Mouse (Mus musculus): ENCODE results near the gene Spast. TPM values are rescaled to one million over a fixed set of nuclear protein-coding genes. Genes with fewer than 3 reads are reported as not detected.

Spast gene
- polyA plus RNA-seq, 1 experiment from 2014 or later, result 21.0 TPM

- Histone ChIP-seq H3K4me2 (replicated peaks; ENCODE audit: low read depth, low read length) (no peak overlapping the region; the same call in 1 of the 2 replicates), H3K4me1 (ENCODE audit: control insufficient read depth, insufficient read depth, low read length) (0 out of 2 replicates have a peak, but pooled peaks cover 4% of the 10 kb centered on the region), H3K4me3 (ENCODE audit: low read depth, low read length) (no peak overlapping the region), H3K9me3 (ENCODE audit: control insufficient read depth, low read depth, low read length) (no peaks in the 10 kb centered on the region), H3K36me3 (ENCODE audit: control insufficient read depth, insufficient read depth, low read length) (peaks cover 3% of the 10 kb centered on the region; the same call in 1 of the 2 replicates), H3K9ac (replicated peaks; ENCODE audit: low read depth, low read length) (no peak overlapping the region), H3K27ac (ENCODE audit: low read length) (no peak overlapping the region), H3K27me3 (ENCODE audit: control insufficient read depth, insufficient read depth, low read length) (no peaks in the 10 kb centered on the region)
- ATAC-seq (ENCODE audit: insufficient number of reproducible peaks, insufficient read depth, low FRiP score, low read depth), result no peak
- WGBS, result 78% methylated on average over 2 of the region's 2 CpGs
Measured at GRCm38 (mm10) chr17:74397173-74397572, 58.4 kb downstream of the Spast start.

GRCm38 (mm10) chr17:74402486-74403222, 63.9 kb downstream of the Spast start:
- H3K27ac ChIP-seq (ENCODE audit: low read length), result no peak overlapping the region
- peaks cover 26% of the 10 kb centered on the region for H3K36me3 ChIP-seq (ENCODE audit: control insufficient read depth, insufficient read depth, low read length)
- WGBS, result 92% methylated on average over 12 of the region's 12 CpGs
- H3K4me2 ChIP-seq (replicated peaks; ENCODE audit: low read depth, low read length), result no peak overlapping the region
- no peak for ATAC-seq (ENCODE audit: insufficient number of reproducible peaks, insufficient read depth, low FRiP score, low read depth)
- no peak overlapping the region for H3K4me3 ChIP-seq (ENCODE audit: low read depth, low read length)
- H3K9ac ChIP-seq (replicated peaks; ENCODE audit: low read depth, low read length), result no peak overlapping the region
- no peaks in the 10 kb centered on the region for H3K27me3 ChIP-seq (ENCODE audit: control insufficient read depth, insufficient read depth, low read length)
- H3K9me3 ChIP-seq (ENCODE audit: control insufficient read depth, low read depth, low read length), result no peaks in the 10 kb centered on the region
- no peaks in the 10 kb centered on the region for H3K4me1 ChIP-seq (ENCODE audit: control insufficient read depth, insufficient read depth, low read length)

DNA sequence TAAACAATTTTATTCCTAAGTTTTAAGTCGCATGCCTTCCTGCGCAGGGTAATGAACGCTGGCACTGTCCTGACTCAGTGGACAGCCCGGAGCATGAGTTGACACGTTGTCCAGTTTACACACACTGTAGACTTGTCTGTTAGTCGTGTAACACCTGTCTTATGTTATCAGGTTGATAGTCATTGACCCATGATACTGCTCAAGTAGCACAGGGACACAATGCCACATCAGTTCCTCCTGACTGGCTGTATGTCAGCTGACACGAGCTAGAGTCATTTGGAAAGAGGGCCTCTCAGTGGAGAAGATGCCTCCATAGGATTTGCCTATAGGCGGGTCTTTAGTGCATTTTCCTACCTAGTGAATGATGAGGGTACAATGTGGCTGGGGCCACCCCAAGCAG, 67.7 kb downstream of the Spast start:
- no peak overlapping the region for H3K4me2 ChIP-seq (replicated peaks; ENCODE audit: low read depth, low read length)
- no peaks in the 10 kb centered on the region for H3K4me1 ChIP-seq (ENCODE audit: control insufficient read depth, insufficient read depth, low read length)
- H3K27me3 ChIP-seq (ENCODE audit: control insufficient read depth, insufficient read depth, low read length), result no peaks in the 10 kb centered on the region
- H3K4me3 ChIP-seq (ENCODE audit: low read depth, low read length), result no peak overlapping the region
- H3K9me3 ChIP-seq (ENCODE audit: control insufficient read depth, low read depth, low read length), result no peaks in the 10 kb centered on the region
- no peak overlapping the region for H3K27ac ChIP-seq (ENCODE audit: low read length)
- H3K36me3 ChIP-seq (ENCODE audit: control insufficient read depth, insufficient read depth, low read length), result peaks cover 45% of the 10 kb centered on the region
- ATAC-seq (ENCODE audit: insufficient number of reproducible peaks, insufficient read depth, low FRiP score, low read depth), result no peak
- no peak overlapping the region for H3K9ac ChIP-seq (replicated peaks; ENCODE audit: low read depth, low read length)
- WGBS, result 85% methylated on average over 8 of the region's 8 CpGs

- no peaks in the 10 kb centered on the region for H3K9me3 ChIP-seq (ENCODE audit: control insufficient read depth, low read depth, low read length)
- no peak for ATAC-seq (ENCODE audit: insufficient number of reproducible peaks, insufficient read depth, low FRiP score, low read depth)
- no peak overlapping the region for H3K4me2 ChIP-seq (replicated peaks; ENCODE audit: low read depth, low read length)
- no peaks in the 10 kb centered on the region for H3K4me1 ChIP-seq (ENCODE audit: control insufficient read depth, insufficient read depth, low read length)
- 62% methylated on average over 4 of the region's 4 CpGs for WGBS
- H3K4me3 ChIP-seq (ENCODE audit: low read depth, low read length), result no peak overlapping the region
- peaks cover 55% of the 10 kb centered on the region for H3K36me3 ChIP-seq (ENCODE audit: control insufficient read depth, insufficient read depth, low read length)
- H3K27ac ChIP-seq (ENCODE audit: low read length), result no peak overlapping the region
- H3K27me3 ChIP-seq (ENCODE audit: control insufficient read depth, insufficient read depth, low read length), result no peaks in the 10 kb centered on the region
- H3K9ac ChIP-seq (replicated peaks; ENCODE audit: low read depth, low read length), result no peak overlapping the region
Measured at GRCm38 (mm10) chr17:74409722-74410121, 70.9 kb downstream of the Spast start.

GRCm38 (mm10) chr17:74413324-74413723, 74.5 kb downstream of the Spast start:
- H3K4me2 ChIP-seq (replicated peaks; ENCODE audit: low read depth, low read length), result no peak overlapping the region
- 86% methylated on average over 8 of the region's 8 CpGs for WGBS
- no peak for ATAC-seq (ENCODE audit: insufficient number of reproducible peaks, insufficient read depth, low FRiP score, low read depth)
- no peaks in the 10 kb centered on the region for H3K9me3 ChIP-seq (ENCODE audit: control insufficient read depth, low read depth, low read length)
- no peak overlapping the region for H3K4me3 ChIP-seq (ENCODE audit: low read depth, low read length)
- no peaks in the 10 kb centered on the region for H3K27me3 ChIP-seq (ENCODE audit: control insufficient read depth, insufficient read depth, low read length)
- no peak overlapping the region for H3K27ac ChIP-seq (ENCODE audit: low read length)
- no peak overlapping the region for H3K9ac ChIP-seq (replicated peaks; ENCODE audit: low read depth, low read length)
- no peaks in the 10 kb centered on the region for H3K4me1 ChIP-seq (ENCODE audit: control insufficient read depth, insufficient read depth, low read length)
- H3K36me3 ChIP-seq (ENCODE audit: control insufficient read depth, insufficient read depth, low read length), result peaks cover 63% of the 10 kb centered on the region

- 84% methylated on average over 1 of the region's 1 CpGs for WGBS
- H3K4me1 ChIP-seq (ENCODE audit: control insufficient read depth, insufficient read depth, low read length), result no peaks in the 10 kb centered on the region
- peaks cover 64% of the 10 kb centered on the region for H3K36me3 ChIP-seq (ENCODE audit: control insufficient read depth, insufficient read depth, low read length)
- no peak for ATAC-seq (ENCODE audit: insufficient number of reproducible peaks, insufficient read depth, low FRiP score, low read depth)
- H3K9me3 ChIP-seq (ENCODE audit: control insufficient read depth, low read depth, low read length), result no peaks in the 10 kb centered on the region
- H3K27me3 ChIP-seq (ENCODE audit: control insufficient read depth, insufficient read depth, low read length), result no peaks in the 10 kb centered on the region
- no peak overlapping the region for H3K27ac ChIP-seq (ENCODE audit: low read length)
- no peak overlapping the region for H3K4me2 ChIP-seq (replicated peaks; ENCODE audit: low read depth, low read length)
- H3K9ac ChIP-seq (replicated peaks; ENCODE audit: low read depth, low read length), result no peak overlapping the region
- H3K4me3 ChIP-seq (ENCODE audit: low read depth, low read length), result no peak overlapping the region
Measured at GRCm38 (mm10) chr17:74414671-74415070, 75.9 kb downstream of the Spast start.

DNA sequence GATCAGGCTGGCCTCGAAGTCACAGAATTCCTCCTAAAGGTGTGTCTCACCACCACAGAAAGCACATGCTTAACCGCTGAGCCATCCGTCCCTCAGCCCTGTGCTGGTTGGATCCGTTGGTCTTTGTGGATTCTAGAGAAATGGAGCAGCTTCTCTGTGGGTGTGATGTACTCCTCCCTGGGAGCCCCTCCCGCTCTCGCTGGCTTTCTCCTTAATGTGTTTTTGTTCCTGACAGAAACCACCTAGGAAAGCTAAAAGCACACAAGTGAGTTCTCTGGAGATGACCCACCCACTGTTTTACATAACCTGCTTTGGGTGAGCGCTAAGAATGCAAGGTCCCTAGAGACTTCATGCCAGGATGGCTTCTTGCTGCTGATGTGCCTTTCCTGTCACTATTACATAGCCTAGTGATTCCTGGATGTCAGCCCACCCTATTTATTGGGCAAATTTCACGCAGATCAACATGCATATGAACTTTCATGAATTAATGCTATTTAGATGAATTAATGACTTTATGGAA, 78.1 kb downstream of the Spast start:
- Histone ChIP-seq H3K36me3 (ENCODE audit: control insufficient read depth, insufficient read depth, low read length) (peaks cover 65% of the 10 kb centered on the region), H3K9ac (replicated peaks; ENCODE audit: low read depth, low read length) (no peak overlapping the region), H3K4me1 (ENCODE audit: control insufficient read depth, insufficient read depth, low read length) (no peaks in the 10 kb centered on the region), H3K4me3 (ENCODE audit: low read depth, low read length) (no peak overlapping the region), H3K27ac (ENCODE audit: low read length) (no peak overlapping the region), H3K4me2 (replicated peaks; ENCODE audit: low read depth, low read length) (no peak overlapping the region), H3K27me3 (ENCODE audit: control insufficient read depth, insufficient read depth, low read length) (no peaks in the 10 kb centered on the region), H3K9me3 (ENCODE audit: control insufficient read depth, low read depth, low read length) (no peaks in the 10 kb centered on the region)
- 93% methylated on average over 8 of the region's 8 CpGs for WGBS
- no peak for ATAC-seq (ENCODE audit: insufficient number of reproducible peaks, insufficient read depth, low FRiP score, low read depth)

DNA sequence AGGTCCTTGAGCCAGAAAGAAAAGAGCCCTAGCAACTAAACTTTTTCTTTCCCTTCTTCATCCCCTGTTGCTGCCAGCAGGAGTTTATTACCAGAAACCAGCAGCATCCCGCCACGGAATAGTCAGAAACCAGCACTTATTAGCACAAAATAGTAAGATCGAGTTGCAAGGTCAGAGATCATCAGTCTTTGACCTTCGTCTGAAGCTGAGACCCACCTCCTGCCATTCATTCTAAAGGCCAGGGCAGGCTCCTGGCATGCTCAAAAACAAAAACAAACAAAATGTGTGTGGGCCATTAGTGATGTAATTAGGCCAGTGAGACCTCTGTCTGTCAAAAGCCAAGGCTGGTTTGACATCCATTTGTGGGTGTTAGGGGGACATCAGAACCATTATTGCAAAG, 79.4 kb downstream of the Spast start:
- H3K9ac ChIP-seq (replicated peaks; ENCODE audit: low read depth, low read length), result no peak overlapping the region
- peaks cover 61% of the 10 kb centered on the region for H3K36me3 ChIP-seq (ENCODE audit: control insufficient read depth, insufficient read depth, low read length)
- H3K4me3 ChIP-seq (ENCODE audit: low read depth, low read length), result no peak overlapping the region
- no peaks in the 10 kb centered on the region for H3K4me1 ChIP-seq (ENCODE audit: control insufficient read depth, insufficient read depth, low read length)
- no peaks in the 10 kb centered on the region for H3K27me3 ChIP-seq (ENCODE audit: control insufficient read depth, insufficient read depth, low read length)
- no peak overlapping the region for H3K4me2 ChIP-seq (replicated peaks; ENCODE audit: low read depth, low read length)
- WGBS, result 42% methylated on average over 4 of the region's 4 CpGs
- no peaks in the 10 kb centered on the region for H3K9me3 ChIP-seq (ENCODE audit: control insufficient read depth, low read depth, low read length)
- no peak overlapping the region for H3K27ac ChIP-seq (ENCODE audit: low read length)
- ATAC-seq (ENCODE audit: insufficient number of reproducible peaks, insufficient read depth, low FRiP score, low read depth), result no peak

GRCm38 (mm10) chr17:74420656-74421055, 81.9 kb downstream of the Spast start:
- H3K4me2 ChIP-seq (replicated peaks; ENCODE audit: low read depth, low read length), result no peak overlapping the region
- no peak for ATAC-seq (ENCODE audit: insufficient number of reproducible peaks, insufficient read depth, low FRiP score, low read depth)
- no peaks in the 10 kb centered on the region for H3K4me1 ChIP-seq (ENCODE audit: control insufficient read depth, insufficient read depth, low read length)
- H3K36me3 ChIP-seq (ENCODE audit: control insufficient read depth, insufficient read depth, low read length), result peaks cover 50% of the 10 kb centered on the region
- no peak overlapping the region for H3K4me3 ChIP-seq (ENCODE audit: low read depth, low read length)
- no peak overlapping the region for H3K9ac ChIP-seq (replicated peaks; ENCODE audit: low read depth, low read length)
- no peaks in the 10 kb centered on the region for H3K9me3 ChIP-seq (ENCODE audit: control insufficient read depth, low read depth, low read length)
- H3K27me3 ChIP-seq (ENCODE audit: control insufficient read depth, insufficient read depth, low read length), result no peaks in the 10 kb centered on the region
- 75% methylated on average over 2 of the region's 2 CpGs for WGBS
- no peak overlapping the region for H3K27ac ChIP-seq (ENCODE audit: low read length)

All from stomach, embryonic 14.5 days (tissue).